Mouse (Mus musculus): ENCODE data around the gene St3gal3.

DNA sequence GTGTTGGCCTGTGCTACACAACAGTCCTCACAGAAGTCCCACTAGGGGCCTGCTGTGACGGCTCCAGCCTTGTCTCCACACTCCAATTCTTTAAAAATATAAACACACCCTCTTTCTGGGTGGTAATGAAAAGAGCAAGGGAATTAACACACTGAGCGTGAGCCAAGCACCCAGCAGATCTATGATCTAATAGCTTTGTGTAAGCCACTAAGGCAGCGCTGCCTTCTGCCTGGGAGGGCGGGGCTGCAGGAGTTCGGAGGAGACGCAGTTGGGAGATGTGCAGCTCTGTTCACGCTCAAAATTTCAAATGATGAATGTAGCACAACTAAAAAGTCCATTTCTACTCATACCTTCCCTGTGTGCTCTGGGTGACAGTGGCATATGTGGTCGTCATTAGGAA is 115.1 kb downstream of the St3gal3 start:
- TF ChIP-seq CTCF (IDR thresholded peaks at IDR 0.05; ENCODE audit: borderline replicate concordance, extremely low read depth, insufficient read depth, insufficient read length): no peak
- no peak for TF ChIP-seq POLR2A (IDR thresholded peaks at IDR 0.05; ENCODE audit: borderline replicate concordance, extremely low read depth, insufficient read depth, insufficient read length, poor library complexity, severe bottlenecking)

All from brain, embryonic 14.5 days (tissue).